Mouse (Mus musculus) brain, adult 2 months (tissue): ENCODE measurements around the gene Troap.
A peak's percentile ranks its signal among the peaks of the same experiment; 100 is the strongest.

Experiments
- DNase-seq: peaks from one replicate; pipeline ENCODE4 v3.0.0; 2011; ENCODE audit warnings: low read depth, low spot score

Troap gene

DNA sequence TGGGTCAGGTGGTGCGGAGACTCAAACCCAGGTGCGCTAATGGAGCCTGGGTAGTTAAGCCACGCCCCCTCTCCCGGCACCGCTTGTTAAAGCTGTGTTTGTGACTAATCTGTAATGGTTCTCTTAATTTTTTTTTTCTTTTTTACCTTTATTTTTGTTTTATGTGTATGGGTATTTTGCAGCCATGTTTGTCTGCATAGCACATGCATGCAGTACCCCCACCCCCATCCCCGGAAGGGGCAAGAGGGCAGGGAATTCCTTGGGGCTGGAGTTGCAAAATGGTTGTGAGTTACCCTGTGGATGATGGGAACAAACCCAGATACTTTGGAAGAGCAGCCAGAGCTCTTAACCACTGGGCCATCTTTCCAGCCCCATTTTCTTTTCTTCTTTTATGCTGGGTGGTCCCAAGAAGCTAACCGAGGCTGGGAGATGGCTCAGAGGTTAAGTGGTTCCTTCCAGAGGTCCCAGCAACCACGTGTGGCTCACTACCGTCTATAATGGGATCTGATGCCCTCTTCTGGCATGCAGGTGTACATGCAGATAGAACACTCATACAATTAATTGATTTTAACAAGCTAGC is 39.1 kb downstream of the Troap start:
- no peak for DNase-seq

DNA sequence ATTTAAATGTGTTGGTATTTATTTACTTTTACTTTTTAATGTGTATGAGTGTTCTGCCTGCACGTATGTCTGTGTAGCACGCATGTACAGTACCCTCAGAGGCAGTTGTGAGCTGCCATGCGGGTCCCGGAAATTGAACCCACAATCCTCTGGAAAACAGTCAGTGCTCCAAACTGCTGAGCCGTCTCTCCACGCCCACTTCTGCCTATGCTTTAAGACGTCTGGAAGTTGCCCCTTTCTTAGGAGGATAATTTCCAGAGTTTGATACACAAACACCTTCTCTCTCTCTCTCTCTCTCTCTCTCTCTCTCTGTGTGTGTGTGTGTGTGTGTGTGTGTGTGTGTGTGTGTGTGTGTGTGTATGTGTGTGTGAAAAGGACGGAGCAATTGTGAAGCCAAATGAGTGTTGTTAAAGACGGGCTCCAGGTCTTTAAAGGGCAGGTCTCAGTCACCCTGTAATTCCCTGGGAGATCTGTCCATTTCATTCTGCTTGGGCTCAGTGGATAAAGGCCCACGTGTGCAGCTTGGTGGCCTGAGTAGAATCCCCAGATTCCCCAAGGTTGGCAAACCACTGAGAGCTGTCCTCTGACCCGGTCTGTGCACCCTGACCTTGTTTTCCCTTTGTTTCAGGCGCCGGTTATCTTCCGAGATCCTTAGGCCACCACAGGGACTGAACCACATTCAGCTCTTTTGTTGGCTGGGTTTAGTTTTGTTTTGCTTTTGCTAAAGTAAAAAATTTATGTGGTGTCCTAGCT is 40.1 kb downstream of the Troap start:
- no peak for DNase-seq

DNA sequence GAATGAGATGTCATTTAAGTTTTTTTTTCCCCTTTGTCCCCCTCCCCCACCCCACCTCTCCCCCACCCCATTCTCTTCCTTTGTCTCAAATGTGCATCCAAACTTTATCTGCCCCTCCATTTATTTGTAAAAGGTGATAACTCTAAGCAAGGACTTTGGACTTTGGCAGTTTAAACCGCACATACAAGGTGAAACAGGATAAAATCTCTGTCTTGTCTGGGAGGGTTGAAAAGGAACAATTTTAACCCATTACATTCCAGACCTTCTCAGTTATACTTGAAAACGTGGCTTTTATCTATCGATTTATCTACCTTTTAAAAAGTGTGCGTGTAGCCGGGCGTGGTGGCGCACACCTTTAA is 40.7 kb downstream of the Troap start:
- no peak for DNase-seq

DNA sequence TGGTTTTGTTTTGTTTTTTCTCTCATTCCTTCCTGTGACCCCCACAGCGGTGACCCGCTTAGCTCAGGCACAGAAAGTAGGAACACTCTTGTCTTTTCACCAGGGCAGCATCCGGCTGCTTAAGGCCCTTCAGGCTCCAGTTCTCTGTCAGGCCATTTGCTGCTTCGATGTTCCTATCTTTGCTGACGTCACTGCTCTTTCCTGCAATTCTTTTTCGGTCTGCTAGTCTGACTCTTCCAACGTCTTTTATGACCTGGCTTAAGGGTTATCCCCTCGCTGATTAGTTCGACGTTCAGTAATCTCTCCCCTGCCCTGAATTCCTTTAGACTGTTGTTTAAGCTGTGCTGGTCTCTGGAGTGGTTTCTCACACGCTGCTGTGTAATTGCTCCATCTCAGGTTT is 42.2 kb downstream of the Troap start:
- DNase-seq, result no peak

DNA sequence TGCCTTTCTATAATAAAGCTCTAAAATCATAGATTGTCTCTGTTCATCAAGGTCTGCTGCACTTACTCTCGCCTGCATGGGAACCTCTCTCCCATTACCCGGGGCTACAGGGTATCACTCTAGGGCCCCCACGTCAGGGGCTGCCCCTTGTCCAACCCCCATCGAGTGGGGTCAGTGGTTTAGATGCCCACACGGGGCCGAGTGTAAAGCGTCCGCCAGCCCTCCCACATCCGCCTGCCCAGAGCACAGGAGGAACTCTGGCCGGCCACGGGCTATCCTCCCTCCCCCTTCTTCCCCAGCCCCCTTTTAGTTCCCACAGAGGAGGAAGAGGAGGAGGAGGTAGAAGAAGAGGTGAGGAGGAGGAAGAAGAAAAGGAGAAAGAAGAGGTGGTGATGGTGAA is 46.4 kb downstream of the Troap start:
- DNase-seq, result no peak

DNA sequence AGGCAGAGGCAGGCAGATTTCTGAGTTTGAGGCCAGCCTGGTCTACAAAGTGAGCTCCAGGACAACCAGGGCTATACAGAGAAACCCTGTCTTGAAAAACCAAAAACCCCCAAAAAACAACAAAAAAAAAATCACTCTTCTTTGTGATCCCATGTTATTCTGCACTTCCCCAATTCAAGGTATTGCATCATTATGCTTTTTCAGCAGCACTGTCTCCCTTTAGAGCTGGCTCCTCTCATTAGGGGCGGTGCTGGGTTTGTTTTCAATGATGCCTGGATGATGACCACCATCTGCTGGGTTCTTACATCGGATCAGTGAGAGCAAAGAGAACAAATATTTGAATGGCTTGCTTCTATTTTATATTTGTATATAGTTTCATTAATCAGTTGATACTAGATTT is 48.3 kb downstream of the Troap start:
- DNase-seq, result no peak

DNA sequence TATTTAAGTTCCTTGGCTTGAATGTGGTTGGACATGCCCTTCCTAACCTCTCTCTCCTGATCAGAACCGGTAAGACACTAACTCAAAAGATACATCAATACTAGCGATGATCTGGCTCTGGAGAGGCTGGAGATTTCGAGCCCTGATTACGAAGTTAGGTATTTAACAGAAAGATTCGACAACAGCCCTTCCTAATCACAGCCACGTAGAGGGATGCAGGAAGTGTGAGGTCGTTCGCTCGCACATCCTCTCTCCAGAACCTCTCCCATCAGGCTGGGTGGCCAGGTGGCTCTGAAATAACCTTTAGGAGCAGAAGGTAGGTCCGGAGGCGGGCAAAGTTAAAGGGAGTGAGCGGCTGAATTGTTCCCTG is 51.3 kb downstream of the Troap start, which contains the start of gene Spats2:
Spats2 (plus strand) TSS at position 206 of the 370 bp plus-strand sequence.
- no peak for DNase-seq

DNA sequence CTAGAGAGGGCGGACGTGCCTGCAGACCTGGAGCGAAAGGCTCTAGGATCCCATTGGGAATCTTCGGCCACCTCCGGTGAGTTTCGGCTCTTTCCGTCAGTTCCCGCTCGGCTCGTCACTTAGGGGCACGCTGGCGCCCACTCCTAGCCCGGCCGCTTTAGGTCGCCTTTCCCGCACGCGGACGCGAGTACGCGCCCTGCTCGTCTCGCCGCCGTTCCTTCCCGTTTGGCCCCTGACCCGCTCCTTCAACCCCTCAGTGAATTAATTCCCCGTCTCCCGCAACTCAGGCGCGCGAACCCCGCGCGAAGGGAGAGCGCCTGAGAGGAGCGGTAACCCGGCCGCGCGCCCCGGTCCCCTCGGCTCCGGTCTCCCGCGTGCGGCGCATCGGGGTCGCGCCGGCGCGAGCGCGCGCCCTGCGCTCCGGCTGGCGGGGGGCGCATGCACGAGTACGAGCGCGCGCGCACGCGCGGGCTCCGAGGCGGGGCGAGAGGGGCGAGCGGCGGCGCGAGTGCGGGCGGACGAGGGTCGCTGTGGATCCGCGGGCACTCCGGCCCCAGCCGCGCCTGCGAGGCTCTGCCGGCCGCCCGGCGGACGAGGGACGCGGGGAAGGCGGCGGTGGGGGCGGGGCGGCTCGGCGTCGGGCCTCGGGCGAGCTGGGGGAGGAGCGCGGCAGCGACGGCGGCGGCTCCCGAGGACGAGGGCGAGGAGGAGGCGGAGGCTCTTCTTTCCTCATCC is 51.9 kb downstream of the Troap start:
- peak; percentile 92 for DNase-seq

DNA sequence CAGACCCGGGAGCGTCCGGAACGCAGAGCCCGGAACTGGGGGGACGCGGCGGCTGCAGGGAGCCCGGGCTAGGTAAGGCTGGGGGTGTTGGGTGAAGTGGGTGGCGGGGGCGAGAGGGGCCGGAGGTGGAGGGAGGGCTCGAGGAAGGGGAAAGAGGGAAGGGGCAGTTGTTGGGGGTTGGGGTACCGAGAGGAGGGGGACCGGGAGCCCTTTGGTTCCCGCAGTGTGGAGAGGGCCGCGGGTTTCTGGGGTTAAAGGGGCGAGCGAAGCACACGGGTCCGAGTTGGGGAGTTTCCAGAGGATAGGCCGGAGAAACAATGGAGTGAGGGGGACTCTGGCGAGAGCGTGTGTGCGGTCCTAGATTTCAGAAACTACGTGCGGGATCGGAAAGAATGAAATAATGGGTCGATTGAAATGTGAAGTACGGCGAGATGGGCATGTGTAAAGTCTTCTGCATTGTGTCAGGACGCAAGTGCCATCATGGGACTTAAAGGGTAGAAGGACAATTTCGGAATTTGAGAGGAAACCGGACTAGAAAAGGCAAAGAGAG is 52.5 kb downstream of the Troap start:
- peak; percentile 28 for DNase-seq

DNA sequence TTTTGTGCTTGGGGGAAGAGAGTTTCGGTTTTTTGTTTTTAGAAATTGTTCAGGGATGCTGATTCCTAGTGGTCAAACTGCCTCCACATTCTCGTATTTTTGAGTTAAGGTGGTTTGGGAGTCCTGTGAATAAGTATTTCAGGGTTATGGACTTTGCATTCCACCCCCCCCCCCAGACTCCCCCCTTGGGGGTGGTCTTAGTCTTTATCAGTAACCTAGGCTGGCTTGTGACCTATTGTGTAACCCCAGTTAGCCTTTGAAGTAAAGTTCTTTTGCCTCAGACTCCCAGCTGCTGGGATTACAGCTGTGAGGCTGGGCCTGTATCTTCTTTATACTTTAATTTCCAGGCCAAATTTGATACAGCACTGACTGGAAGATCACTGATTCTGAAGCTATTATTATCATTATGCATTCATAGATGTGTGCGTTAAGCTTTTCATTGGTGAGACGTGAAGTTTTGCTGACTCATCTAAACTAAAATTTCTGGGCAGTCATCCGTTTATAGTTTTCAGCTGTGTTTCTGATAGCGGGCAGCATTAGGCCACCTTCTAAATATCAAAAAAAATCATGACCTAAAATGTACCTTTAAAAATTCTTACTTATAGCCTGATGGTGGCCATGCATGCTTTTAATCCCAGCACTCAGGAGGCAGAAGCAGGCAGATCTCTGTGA is 53.6 kb downstream of the Troap start:
- no peak for DNase-seq

DNA sequence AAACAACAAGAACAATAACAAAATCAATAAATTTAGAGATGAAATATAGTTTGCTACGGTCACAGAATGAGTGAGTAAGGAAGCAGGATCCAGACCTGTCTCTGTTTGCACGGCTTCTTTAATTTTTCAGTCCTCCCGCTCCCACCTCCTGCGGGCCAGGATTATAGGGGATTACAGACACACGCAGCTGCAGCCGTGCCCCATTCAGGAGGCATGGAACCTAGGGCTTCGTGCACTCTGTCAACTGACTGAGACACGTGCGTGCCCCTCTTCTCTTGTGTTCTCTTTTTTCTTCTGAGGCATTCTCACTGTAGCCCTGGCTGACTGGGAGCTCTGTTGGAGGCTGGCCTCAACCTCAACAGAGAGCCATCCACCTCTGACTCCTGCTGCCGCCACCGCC is 55.1 kb downstream of the Troap start:
- no peak for DNase-seq

DNA sequence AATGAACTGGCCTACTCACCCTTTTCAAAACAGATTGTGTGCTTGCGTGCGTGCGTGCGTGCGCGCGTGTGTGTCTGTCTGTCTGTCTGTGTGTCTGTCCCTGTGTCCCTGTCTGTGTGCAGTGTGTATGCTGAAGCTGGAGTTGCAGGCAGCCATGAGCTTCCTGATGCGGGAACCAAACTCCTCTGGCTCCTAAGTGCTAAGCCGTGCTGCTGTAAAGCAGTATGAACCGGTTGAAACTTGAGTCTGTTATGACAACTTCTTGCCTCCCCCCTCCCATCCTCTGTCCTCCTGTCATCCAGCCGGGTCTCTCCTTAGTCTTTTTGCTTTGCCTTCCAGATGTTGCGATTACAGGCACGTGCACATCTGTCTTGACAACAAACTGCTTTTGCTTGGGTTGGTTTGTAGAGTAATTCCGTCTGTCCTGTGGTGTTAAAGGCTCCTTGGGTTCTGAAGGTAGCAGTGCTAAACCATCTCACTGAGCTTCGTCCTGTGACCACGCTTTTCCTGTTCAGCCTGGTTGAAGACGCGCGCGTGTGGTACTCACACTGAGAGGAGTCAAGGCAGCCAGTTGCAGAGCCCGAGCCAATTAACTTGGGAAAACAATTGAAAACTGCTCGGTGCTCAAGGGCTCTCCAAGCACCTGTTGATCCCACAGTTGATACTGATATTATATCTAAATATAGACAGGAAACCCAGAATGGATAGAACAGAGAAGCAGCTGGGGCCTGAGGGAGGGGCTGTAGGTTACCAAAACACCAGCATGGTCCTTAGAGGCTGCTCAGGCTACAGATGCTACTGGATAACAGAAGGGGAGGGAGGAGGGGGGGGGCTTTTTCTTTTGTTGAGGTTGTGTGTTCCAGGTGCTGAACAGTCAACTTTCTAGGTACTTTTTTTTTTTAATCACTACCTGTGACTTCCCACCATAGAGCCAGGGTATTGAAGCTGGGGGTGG is 55.9 kb downstream of the Troap start:
- DNase-seq, result no peak
